Mouse (Mus musculus): ENCODE measurements around the gene Tpbg.
"Not testable (repeated sequence)": the region's sequence is repeated elsewhere in the genome, so short reads cannot be mapped to it uniquely, and the experiment has no call there.

Gene Tpbg

DNA sequence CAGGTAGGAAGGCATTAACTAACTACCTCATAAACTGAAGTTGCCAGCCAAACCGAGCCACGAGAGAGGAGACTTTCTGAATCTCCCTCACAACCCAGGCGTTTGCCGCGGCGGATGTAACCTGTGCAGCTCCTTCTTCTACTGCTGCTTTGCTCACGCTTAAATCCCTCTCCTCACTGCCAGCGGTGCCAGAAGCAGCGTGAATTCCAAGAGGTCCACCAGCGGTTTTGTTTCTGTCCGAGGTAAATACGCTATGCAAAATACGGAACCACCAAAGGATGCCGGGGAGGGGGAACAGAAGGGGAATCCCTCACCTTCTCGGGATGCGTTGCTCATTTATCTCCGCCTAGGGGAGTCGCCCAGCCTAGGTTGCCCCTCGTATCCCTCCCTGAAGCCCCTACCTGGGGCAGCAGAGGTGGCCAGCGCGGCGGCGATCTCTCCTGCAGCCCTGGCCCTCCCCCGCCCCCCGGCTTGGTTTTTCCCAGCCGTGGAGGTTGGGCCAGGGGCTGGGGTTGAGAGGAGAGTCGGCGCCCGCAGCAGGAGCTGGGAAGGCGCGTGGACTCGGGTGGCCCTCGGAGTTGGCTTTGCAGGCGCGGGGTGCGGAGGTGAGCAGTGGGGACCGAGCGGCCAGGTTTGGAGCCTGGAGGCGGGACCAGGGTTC is at the start of gene Tpbg:
TSS of gene Tpbg (plus strand) at position 30 of the 661 bp plus-strand sequence.
- DNase-seq (ENCODE audit: low read depth in 1 of 2, low spot score in 2 of 2), result no peak

DNA sequence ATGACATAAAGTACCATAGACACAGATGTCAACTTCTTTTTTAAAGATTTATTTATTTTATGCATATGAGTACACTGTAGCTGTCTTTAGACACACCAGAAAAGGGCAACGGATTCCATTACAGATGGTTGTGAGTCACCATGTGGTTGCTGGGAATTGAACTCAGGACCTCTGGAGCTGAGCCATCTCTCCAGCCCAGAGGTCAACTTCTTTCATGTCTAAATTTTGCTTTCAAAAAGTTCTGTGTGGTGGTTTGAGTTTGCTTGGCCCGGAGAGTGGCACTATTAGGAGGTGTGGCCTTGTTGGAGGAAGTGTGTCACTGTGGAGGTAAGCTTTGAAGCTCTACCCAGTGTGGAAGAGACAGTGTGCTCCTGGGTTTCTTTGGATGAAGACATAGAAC is 40.2 kb upstream of the Tpbg start:
- not testable (repeated sequence) for DNase-seq (ENCODE audit: low read depth in 1 of 2, low spot score in 2 of 2)

DNA sequence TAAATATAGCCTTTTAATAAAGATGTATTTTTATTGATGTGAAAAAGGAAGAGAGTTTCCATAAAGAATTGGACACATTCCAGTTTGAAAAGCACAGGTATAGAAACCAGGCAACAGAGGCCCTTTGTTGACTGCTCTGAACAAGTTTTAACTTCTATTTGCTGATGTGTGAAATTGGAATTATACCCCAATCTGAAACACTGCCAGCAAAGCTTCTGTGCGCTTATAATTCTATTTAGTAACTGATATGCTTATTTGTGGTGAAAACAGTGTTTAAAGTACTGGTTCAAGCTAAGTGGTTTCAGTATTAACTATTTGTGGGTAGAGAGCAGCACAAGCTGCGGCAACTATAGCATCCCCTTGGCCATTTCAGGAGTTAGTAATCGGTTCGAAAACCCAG is 39.6 kb upstream of the Tpbg start:
- DNase-seq (ENCODE audit: low read depth in 1 of 2, low spot score in 2 of 2), result no peak

DNA sequence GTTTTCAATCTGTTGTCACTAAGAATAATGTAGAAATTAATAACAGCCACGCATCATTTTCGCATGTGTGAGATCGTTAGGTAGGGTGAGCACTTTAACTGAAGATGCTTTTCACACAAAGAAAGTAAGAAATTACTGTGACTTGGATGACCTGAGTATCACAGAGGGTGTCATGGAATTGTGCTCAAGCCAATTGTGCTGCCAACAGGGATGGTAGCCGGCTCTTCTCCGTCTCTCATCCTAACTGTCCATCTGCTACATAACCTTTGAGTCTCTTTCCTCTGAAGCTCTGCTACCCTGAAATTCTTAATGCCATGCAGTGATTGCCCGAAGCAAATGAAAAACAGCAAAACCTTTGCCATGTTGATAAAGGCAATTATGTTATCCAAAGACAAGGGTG is 35.8 kb upstream of the Tpbg start:
- no peak for DNase-seq (ENCODE audit: low read depth in 1 of 2, low spot score in 2 of 2)

DNA sequence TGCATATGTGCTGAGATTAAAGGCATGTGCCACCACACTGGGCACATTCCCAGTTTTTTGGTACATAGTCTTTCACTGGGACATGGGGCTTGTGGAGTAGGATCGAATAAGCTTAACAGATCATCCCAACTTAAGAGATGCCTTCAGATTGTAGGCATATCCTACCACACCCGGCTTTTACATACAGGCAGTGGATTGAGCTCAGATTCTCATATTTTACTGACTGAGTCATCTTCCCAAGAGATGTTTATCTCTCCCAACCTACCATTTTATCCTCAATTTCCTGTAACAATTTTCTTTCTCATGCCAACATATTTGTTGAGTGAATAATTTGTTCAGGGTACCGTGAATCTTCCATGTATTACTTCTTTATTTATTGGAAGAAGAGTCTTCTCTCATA is 32.9 kb upstream of the Tpbg start:
- no peak for DNase-seq (ENCODE audit: low read depth in 1 of 2, low spot score in 2 of 2)

DNA sequence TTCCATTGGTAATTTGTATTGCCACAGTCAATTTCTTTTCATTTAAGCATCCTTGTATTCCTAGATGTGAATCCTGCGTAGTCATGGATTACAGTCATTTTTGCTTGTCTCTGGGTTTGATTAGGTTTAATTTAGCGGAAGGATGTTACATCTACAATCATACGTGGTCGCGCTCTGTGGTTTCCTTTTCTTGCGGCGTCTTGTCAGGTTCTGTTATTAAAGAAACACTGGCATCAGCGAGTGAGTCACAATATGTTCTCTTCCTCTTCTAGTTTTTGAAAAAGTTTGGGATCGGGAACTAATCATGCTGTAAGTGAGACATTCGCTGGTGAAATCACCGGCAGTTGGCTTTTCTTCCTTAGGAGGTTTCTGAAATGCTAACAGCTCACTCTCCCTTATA is 21.4 kb upstream of the Tpbg start:
- DNase-seq (ENCODE audit: low read depth in 1 of 2, low spot score in 2 of 2), result no peak

DNA sequence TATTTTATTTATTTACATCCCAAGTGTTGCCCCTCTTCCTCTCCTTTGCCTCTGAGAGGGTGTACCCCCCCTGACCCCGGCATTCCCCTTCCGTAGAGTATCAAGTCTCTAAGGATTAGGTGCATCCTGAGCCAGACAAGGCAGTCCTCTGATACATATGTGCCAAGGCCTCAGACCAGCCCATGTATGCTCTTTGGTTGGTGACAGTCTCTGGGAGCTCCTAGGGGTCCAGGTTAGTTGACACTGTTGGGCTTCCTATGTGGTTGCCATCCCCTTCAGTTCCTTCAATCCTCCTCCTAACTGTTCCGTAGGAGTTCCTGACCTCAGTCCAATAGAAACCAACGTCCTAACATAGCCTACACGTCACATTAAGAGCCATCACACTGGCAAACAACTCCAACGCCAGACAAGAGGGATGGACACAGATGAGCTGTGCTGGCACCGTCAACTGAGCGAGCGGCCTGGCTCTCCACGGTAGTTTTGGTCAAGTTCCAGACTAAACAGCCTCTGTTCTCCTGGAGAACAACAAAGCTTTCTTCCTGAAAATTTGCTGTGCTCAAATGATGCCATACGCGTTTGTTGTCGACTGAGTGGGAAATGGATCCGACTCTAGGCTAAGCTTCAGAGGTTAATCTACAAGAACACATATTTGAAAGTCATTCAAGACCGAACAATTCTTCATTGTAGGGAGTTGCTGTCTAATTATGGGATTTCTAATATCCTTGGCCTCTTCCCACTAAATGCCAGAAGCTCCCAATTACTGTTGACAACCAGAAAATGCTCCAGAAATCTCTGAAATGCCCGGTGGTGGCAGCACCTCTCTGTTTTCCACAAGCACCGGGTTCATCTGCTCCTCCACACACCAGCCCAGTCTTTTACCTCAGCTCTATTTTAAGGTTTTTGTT is 6.4 kb upstream of the Tpbg start:
- DNase-seq (ENCODE audit: low read depth in 1 of 2, low spot score in 2 of 2), result no peak

DNA sequence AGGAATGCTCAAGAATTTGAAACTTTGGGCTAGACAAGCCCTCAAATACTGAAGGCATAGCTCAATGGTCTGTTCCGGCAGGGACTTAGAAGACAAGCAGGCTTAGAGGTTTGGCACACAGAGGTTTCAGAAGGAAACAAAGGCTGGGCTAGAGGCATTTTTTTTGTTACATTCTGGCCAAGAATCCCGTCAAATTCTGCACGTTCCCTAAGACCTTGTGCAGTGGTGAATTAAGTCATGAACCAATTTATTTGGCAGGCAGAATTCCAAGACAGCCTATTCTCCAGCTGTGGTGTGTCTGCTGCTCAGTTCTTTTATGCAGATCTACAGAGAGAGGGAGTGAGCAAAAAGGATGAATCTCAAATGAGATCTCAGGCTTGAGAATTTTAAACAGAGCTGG is 2.6 kb upstream of the Tpbg start:
- no peak for DNase-seq (ENCODE audit: low read depth in 1 of 2, low spot score in 2 of 2)

DNA sequence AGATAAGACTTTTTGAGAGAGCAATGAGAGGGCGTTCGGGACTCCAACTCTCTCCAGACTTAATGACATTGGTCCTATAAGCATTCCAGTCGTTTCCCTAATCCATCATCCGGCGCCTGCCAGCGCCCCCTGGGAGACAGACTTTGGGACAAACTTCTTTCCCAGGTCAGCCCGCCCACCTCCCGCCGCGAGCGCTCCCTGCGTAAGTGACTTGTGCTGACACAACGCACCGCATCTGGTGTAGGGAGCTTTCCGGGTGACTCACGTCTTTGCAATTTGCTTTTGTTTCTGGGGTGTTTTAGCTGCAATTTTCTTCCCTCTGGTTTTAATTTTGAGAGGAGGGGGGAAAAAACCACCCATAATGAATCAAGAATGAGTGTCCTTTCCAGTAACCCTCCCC is 289 bp upstream of the Tpbg start:
- no peak for DNase-seq (ENCODE audit: low read depth in 1 of 2, low spot score in 2 of 2)

DNA sequence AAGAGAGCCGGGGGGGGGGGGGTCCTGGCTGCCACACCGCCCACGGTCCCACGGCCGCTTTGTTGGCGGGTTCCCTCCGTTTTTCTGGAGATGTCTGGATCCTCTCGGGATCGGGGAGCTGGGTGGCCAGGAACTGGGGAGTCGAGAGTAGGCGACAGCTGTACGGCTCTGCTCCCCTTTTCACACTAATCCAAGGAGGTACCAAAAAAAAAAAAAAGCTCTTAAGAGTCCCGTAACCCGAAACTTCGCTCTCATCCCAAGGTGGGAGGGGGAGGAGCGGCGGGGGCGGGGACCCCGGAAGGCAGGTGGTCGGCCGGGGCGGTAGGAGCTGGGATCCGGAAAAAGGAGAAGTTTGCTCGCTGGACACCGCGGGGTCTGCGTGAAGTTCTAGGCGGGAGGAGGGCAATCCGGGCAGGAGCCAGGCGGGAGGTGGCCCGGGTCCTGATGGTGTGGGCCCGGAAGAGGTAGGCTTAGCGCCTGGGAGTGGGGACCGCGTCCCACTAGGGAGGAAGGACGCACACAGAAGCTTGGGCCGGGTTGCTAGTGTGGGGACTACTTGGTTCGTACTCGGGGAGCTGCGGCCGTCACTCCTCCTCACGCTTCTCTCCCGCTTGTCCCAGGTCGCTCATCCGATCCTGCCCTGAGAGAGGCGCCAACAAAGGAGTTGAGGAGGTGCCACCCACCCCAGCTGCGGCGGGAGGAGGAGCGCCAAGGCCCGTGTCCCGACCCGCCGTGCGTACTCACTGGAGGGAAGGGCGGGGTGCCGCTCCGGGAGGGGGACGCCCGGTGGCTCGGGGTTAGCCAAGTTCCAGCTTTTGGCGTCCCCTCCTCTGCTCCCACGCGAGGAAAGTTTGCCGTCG is 1.1 kb downstream of the Tpbg start:
- DNase-seq (ENCODE audit: low read depth in 1 of 2, low spot score in 2 of 2), result no peak

DNA sequence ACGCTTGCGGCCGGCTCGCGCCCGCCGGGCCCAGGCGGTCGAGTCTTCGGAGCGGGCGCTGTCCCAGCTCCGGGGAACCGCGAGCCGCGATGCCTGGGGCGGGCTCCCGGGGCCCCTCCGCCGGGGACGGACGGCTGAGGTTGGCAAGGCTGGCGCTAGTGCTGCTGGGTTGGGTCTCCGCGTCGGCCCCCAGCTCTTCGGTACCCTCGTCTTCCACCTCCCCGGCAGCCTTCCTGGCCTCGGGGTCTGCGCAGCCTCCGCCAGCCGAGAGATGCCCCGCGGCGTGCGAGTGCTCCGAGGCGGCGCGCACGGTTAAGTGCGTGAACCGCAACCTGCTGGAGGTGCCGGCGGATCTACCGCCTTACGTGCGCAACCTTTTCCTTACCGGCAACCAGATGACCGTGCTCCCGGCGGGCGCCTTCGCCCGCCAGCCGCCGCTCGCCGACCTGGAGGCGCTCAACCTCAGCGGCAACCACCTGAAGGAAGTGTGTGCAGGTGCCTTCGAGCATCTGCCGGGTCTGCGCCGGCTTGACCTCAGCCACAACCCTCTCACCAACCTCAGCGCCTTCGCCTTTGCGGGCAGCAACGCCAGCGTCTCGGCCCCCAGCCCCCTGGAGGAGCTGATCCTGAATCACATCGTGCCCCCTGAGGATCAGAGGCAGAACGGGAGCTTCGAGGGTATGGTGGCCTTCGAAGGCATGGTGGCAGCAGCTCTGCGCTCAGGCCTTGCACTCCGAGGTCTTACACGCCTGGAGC is 1.9 kb downstream of the Tpbg start:
- DNase-seq (ENCODE audit: low read depth in 1 of 2, low spot score in 2 of 2), result no peak

DNA sequence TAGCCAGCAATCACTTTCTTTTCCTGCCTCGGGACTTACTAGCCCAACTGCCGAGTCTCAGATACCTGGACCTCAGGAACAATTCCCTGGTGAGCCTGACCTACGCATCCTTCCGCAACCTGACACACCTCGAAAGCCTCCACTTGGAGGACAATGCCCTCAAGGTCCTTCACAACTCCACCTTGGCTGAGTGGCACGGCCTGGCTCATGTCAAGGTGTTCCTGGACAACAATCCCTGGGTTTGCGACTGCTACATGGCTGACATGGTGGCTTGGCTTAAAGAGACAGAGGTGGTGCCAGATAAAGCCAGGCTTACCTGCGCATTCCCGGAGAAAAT is 2.4 kb downstream of the Tpbg start:
- DNase-seq (ENCODE audit: low read depth in 1 of 2, low spot score in 2 of 2), result no peak

DNA sequence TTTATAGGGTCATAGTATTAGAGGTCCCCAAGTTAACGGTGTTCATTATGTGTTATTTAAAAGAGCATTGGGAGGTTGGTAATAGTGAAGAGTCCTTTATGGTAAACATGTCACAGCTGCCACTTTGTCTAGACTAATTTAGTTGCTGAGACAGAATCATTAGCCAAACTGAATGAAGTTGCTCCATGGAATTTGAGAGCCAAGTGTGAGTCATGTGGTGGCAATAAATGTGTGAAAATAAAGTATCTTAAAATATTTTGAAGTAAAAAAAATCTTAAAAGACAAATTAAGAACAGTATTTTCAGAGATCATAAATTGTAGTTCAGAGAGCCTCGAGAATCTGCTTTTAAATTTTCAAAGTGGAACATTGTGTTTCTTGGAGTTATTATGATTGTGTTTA is 4.0 kb downstream of the Tpbg start:
- DNase-seq (ENCODE audit: low read depth in 1 of 2, low spot score in 2 of 2), result no peak

DNA sequence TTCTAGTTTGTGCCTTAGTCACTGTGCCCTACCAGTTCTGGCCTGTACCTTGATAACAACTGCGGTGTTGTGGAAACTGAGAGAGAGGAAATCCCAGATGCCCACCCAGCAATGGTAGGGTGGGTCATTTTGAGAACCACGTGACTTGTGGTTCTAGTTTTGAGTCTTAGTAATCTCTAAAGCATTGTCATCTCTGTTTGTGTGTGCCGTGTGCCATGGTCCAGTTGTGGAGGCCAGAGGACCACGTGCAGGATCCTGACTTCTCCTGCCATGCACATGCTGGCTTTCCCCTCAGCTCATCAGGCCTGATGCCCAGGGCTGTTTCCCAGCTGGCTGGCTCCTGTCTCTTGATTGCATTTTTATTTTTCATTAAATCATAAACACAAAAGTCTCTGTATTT is 12.6 kb downstream of the Tpbg start:
- DNase-seq (ENCODE audit: low read depth in 1 of 2, low spot score in 2 of 2), result no peak

DNA sequence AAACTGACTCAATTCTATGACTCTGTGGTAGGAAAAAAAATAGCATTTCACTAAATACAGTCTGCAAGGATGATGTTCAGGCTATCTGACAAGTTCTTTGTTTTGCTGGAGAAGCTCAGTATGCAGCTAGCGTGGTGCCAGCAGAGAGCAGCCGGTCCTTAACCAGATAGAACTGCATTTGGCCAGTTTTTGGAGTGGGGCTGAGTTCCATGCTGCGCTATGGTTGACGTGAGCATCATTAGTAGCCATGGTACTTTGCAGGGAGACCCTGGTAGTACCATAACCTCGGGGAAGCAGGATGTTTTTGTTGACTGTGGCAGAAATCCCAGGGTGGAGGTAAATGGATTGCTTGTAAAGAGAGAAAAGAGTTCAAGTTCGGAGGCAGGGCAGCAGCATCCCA is 14.3 kb downstream of the Tpbg start:
- DNase-seq (ENCODE audit: low read depth in 1 of 2, low spot score in 2 of 2), result no peak

DNA sequence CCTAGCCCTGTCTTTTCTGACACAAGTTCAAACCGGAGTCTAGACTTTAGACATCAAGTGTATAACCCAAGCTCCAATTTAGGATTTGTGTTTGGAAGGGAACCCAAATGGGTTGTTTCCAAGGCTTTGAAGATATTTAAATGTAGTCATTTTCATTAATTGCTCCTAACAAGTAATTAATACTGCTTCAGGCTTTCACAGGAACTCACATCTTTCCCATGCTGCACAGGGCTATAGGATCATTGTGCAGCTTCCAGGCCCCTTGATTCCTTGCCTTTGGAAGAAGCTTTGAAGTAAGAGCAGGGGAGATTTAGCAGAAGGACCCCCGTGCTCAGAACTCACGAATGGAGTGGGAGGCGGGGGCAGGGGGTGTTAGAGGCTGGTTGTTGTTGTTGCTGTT is 18.9 kb downstream of the Tpbg start:
- no peak for DNase-seq (ENCODE audit: low read depth in 1 of 2, low spot score in 2 of 2)

DNA sequence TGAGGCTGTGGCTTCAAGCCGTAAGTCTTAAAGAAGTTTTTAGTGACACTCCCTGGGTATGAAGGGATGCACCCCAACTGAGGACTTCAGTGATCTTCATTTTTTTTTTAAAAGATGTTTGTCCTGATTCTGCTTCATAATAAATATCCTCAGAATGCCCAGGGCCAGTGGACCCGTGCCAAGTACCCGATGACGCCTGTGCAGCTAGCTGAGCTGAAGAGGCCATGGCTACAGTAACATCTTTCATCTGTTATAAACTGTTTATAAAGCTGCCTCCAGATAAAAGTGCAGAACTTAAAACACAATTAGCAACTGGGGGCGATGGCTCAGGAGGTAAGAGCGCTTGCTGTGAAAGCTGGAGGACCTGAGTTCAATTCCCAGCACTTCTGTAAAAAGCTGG is 20.4 kb downstream of the Tpbg start:
- DNase-seq (ENCODE audit: low read depth in 1 of 2, low spot score in 2 of 2), result no peak

DNA sequence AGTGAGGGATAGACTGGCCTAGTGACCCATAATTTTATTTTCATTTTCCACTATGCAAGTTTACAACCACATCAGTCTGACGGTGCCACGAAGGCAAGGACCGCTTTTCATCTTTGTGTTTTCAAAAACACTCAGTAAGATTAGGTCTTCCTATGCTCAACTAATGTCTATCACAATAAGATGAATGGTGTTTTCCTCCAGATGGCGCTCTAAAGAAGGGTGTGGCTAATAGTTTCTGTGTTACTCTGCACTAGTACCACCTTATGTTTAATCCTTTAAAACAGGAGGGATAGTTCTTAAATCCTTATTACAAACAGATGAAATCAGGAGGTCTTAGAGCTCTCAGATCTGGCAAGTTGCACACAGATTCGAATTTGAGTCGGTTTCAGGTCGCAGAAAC is 30.7 kb downstream of the Tpbg start:
- DNase-seq (ENCODE audit: low read depth in 1 of 2, low spot score in 2 of 2), result no peak

DNA sequence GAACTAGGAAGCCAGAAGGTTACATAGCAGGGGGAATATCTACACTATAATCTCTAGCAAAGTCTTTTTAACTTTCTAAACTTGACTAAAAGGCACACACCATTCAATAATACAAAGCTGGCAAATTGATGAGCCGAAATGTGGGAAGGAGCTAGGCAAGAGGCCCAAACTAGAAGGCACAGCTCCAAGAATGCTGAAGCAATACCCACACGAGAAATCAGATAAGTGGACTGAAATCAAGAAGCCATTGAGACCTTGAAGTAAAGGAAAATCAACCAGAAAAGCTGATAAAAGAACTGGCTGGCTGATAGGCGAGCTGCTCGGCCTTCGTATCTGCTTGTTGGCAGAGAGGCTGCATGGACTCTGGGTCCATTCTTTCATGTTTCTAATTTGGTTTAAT is 51.5 kb downstream of the Tpbg start:
- DNase-seq (ENCODE audit: low read depth in 1 of 2, low spot score in 2 of 2), result no peak
